Mouse (Mus musculus): Measurements from ENCODE around the gene Bmp7. TPM values are rescaled to one million over a fixed set of nuclear protein-coding genes. Genes with fewer than 3 reads are reported as not detected.

Bmp7 gene
- polyA plus RNA-seq, 1 experiment, result 23.5 TPM

GRCm38 (mm10) chr2:172831133-172831532 lies 109.0 kb downstream of the Bmp7 start:
- H3K4me1 ChIP-seq (ENCODE audit: control insufficient read depth, insufficient read depth, insufficient read length, low read length), result no peaks in the 10 kb centered on the region
- no peak overlapping the region for H3K27ac ChIP-seq (ENCODE audit: insufficient read depth, low read depth, low read length)
- H3K4me3 ChIP-seq (ENCODE audit: low read depth, low read length), result no peak overlapping the region
- peak; percentile 97 for TF ChIP-seq CTCF (IDR thresholded peaks at IDR 0.05; ENCODE audit: extremely low read depth, insufficient read length, insufficient replicate concordance, low read depth, low read length)
- TF ChIP-seq POLR2A (IDR thresholded peaks at IDR 0.05; ENCODE audit: low read depth, low read length), result no peak
- no peaks in the 10 kb centered on the region for H3K36me3 ChIP-seq (ENCODE audit: control insufficient read depth, insufficient read depth, low read length)
- H3K27me3 ChIP-seq (ENCODE audit: control insufficient read depth, insufficient read depth, low read length), result no peaks in the 10 kb centered on the region
- WGBS, result 10% methylated on average over 3 of the region's 3 CpGs

- Histone ChIP-seq H3K36me3 (ENCODE audit: control insufficient read depth, insufficient read depth, low read length) (no peaks in the 10 kb centered on the region), H3K27ac (ENCODE audit: insufficient read depth, low read depth, low read length) (no peak overlapping the region), H3K27me3 (ENCODE audit: control insufficient read depth, insufficient read depth, low read length) (0 out of 2 replicates have a peak, but pooled peaks cover 1% of the 10 kb centered on the region), H3K4me3 (ENCODE audit: low read depth, low read length) (no peak overlapping the region), H3K4me1 (ENCODE audit: control insufficient read depth, insufficient read depth, insufficient read length, low read length) (no peaks in the 10 kb centered on the region)
- TF ChIP-seq CTCF (IDR thresholded peaks at IDR 0.05; ENCODE audit: extremely low read depth, insufficient read length, insufficient replicate concordance, low read depth, low read length), result no peak
- no peak for TF ChIP-seq POLR2A (IDR thresholded peaks at IDR 0.05; ENCODE audit: low read depth, low read length)
- WGBS, result 46% methylated on average over 5 of the region's 5 CpGs
Measured at GRCm38 (mm10) chr2:172828229-172828628, 111.9 kb downstream of the Bmp7 start.

GRCm38 (mm10) chr2:172827564-172827963 lies 112.6 kb downstream of the Bmp7 start:
- Histone ChIP-seq H3K4me1 (ENCODE audit: control insufficient read depth, insufficient read depth, insufficient read length, low read length) (no peaks in the 10 kb centered on the region), H3K4me3 (ENCODE audit: low read depth, low read length) (no peak overlapping the region), H3K36me3 (ENCODE audit: control insufficient read depth, insufficient read depth, low read length) (no peaks in the 10 kb centered on the region), H3K27me3 (ENCODE audit: control insufficient read depth, insufficient read depth, low read length) (0 out of 2 replicates have a peak, but pooled peaks cover 2% of the 10 kb centered on the region), H3K27ac (ENCODE audit: insufficient read depth, low read depth, low read length) (no peak overlapping the region)
- no peak for TF ChIP-seq POLR2A (IDR thresholded peaks at IDR 0.05; ENCODE audit: low read depth, low read length)
- TF ChIP-seq CTCF (IDR thresholded peaks at IDR 0.05; ENCODE audit: extremely low read depth, insufficient read length, insufficient replicate concordance, low read depth, low read length), result peak; percentile 53; the same call in 1 of the 2 replicates
- WGBS, result 23% methylated on average over 7 of the region's 7 CpGs

- H3K27ac ChIP-seq (ENCODE audit: insufficient read depth, low read depth, low read length), result no peak overlapping the region
- WGBS, result 78% methylated on average over 11 of the region's 11 CpGs
- no peak for TF ChIP-seq POLR2A (IDR thresholded peaks at IDR 0.05; ENCODE audit: low read depth, low read length)
- no peak for TF ChIP-seq CTCF (IDR thresholded peaks at IDR 0.05; ENCODE audit: extremely low read depth, insufficient read length, insufficient replicate concordance, low read depth, low read length)
- H3K4me1 ChIP-seq (ENCODE audit: control insufficient read depth, insufficient read depth, insufficient read length, low read length), result no peaks in the 10 kb centered on the region
- no peaks in the 10 kb centered on the region for H3K36me3 ChIP-seq (ENCODE audit: control insufficient read depth, insufficient read depth, low read length)
- no peak overlapping the region for H3K4me3 ChIP-seq (ENCODE audit: low read depth, low read length)
- H3K27me3 ChIP-seq (ENCODE audit: control insufficient read depth, insufficient read depth, low read length), result 0 out of 2 replicates have a peak, but pooled peaks cover 2% of the 10 kb centered on the region
Measured at GRCm38 (mm10) chr2:172825785-172826145, 114.4 kb downstream of the Bmp7 start.

DNA sequence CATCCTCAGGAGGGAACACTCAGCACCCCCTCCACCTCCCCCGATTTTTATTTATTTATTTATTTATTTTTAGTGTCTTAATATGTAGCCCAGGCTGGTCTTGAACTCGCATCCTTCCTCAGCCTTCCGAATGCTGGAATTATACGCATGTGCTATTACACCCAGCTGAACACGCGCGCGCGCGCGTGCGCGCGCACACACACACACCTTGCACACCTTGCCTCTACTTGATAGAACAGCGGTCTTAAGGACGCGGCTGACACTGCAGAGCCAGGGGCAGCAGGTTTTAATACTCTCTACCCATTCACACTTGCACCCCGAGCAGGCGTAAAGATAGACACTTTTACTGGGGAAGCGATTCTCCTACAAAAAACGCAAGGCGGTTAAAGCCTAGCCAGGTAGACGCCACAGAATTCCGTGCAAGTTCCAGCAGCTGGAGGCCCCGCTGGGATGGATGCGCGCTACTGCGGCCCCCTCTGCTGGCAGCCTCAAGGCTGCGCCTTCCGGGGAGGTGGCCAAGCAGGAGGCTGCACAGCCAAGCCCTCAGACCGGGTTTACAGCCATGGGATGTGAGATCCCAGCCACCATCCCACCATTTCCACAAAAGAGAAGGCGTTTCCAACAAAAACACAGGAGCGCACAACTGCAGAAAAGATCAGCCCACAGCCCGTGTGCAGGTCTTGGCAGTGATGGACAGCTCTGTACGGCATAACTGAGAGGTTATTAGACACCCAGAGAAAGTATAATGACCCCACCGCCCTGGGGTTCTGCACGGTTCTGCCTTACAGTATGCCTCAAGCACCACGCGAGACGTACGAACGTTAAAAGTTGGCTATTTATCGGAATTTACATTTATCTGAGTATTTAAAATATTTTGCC lies 115.0 kb downstream of the Bmp7 start:
- WGBS, result 17% methylated on average over 43 of the region's 43 CpGs
- TF ChIP-seq CTCF (IDR thresholded peaks at IDR 0.05; ENCODE audit: extremely low read depth, insufficient read length, insufficient replicate concordance, low read depth, low read length), result peak; percentile 9; the same call in 1 of the 2 replicates
- TF ChIP-seq POLR2A (IDR thresholded peaks at IDR 0.05; ENCODE audit: low read depth, low read length), result no peak
- Histone ChIP-seq H3K4me3 (ENCODE audit: low read depth, low read length) (no peak overlapping the region), H3K36me3 (ENCODE audit: control insufficient read depth, insufficient read depth, low read length) (no peaks in the 10 kb centered on the region), H3K27ac (ENCODE audit: insufficient read depth, low read depth, low read length) (no peak overlapping the region), H3K27me3 (ENCODE audit: control insufficient read depth, insufficient read depth, low read length) (0 out of 2 replicates have a peak, but pooled peaks cover 2% of the 10 kb centered on the region), H3K4me1 (ENCODE audit: control insufficient read depth, insufficient read depth, insufficient read length, low read length) (no peaks in the 10 kb centered on the region)

- Histone ChIP-seq H3K27ac (ENCODE audit: insufficient read depth, low read depth, low read length) (no peak overlapping the region), H3K27me3 (ENCODE audit: control insufficient read depth, insufficient read depth, low read length) (0 out of 2 replicates have a peak, but pooled peaks cover 2% of the 10 kb centered on the region), H3K4me3 (ENCODE audit: low read depth, low read length) (no peak overlapping the region), H3K36me3 (ENCODE audit: control insufficient read depth, insufficient read depth, low read length) (no peaks in the 10 kb centered on the region), H3K4me1 (ENCODE audit: control insufficient read depth, insufficient read depth, insufficient read length, low read length) (no peaks in the 10 kb centered on the region)
- no peak for TF ChIP-seq CTCF (IDR thresholded peaks at IDR 0.05; ENCODE audit: extremely low read depth, insufficient read length, insufficient replicate concordance, low read depth, low read length)
- no peak for TF ChIP-seq POLR2A (IDR thresholded peaks at IDR 0.05; ENCODE audit: low read depth, low read length)
- 71% methylated on average over 10 of the region's 10 CpGs for WGBS
Measured at GRCm38 (mm10) chr2:172818631-172819230, 121.4 kb downstream of the Bmp7 start.

Other genes starting within 250 kb of the Bmp7 start
- 0.05 and 0.25 TPM in 2 replicates for gene Spo11, start 37.4 kb upstream of the Bmp7 start, polyA plus RNA-seq (2012; rRNA removed)
- gene Rae1, start 59.8 kb upstream of the Bmp7 start, polyA plus RNA-seq (2012; rRNA removed), result 20.5 and 33.1 TPM in 2 replicates
- gene Rbm38, start 80.2 kb upstream of the Bmp7 start, polyA plus RNA-seq (2012; rRNA removed), result 87.9 and 148 TPM in 2 replicates
- 0.05 TPM in 1 of 2 replicates, not detected in the other for gene Ctcfl, start 179.2 kb upstream of the Bmp7 start, polyA plus RNA-seq (2012; rRNA removed)
- 5.2 and 46.3 TPM in 2 replicates for gene Pck1, start 212.7 kb upstream of the Bmp7 start, polyA plus RNA-seq (2012; rRNA removed)

Measured in small intestine, adult 2 months (tissue).